Mouse (Mus musculus) midbrain, embryonic 15.5 days (tissue): Measurements from ENCODE around the gene Gm37240. TPM values are rescaled to one million over a fixed set of nuclear protein-coding genes. Genes with fewer than 3 reads are reported as not detected.

ENCODE experiments used
- ATAC-seq: fragments of 200-750 bp; cut with Nextera tagmentation; replicated peaks from 2 replicates; pipeline ENCODE4 v1.8.0; 2017; ENCODE audit warnings: moderate TSS enrichment
- H3K27ac ChIP-seq: fragments of 300-500 bp; sonication (generic); 2 replicates; pipeline ENCODE4 v1.5.1; 2015; ENCODE audit warnings: mild to moderate bottlenecking, inconsistent platforms
- H3K27me3 ChIP-seq: fragments of 300-500 bp; sonication (generic); replicated peaks from 2 replicates; pipeline ENCODE4 v1.6.1; 2015; ENCODE audit warnings: inconsistent platforms
- H3K36me3 ChIP-seq: fragments of 300-500 bp; sonication (generic); replicated peaks from 2 replicates; pipeline ENCODE4 v1.6.1; 2015; ENCODE audit warnings: inconsistent platforms
- H3K4me1 ChIP-seq: fragments of 300-500 bp; sonication (generic); 2 replicates; pipeline ENCODE4 v1.6.1; 2015; ENCODE audit warnings: inconsistent platforms
- H3K4me2 ChIP-seq: fragments of 300-500 bp; sonication (generic); 2 replicates; pipeline ENCODE4 v1.6.1; 2015; ENCODE audit warnings: inconsistent platforms, mild to moderate bottlenecking, moderate library complexity
- H3K4me3 ChIP-seq: fragments of 300-500 bp; sonication (generic); 2 replicates; pipeline ENCODE4 v1.5.1; 2015; ENCODE audit warnings: mild to moderate bottlenecking, inconsistent platforms
- H3K9ac ChIP-seq: fragments of 300-500 bp; sonication (generic); 2 replicates; pipeline ENCODE4 v1.6.1; 2015; ENCODE audit warnings: mild to moderate bottlenecking, inconsistent platforms
- H3K9me3 ChIP-seq: fragments of 300-500 bp; sonication (generic); 2 replicates; pipeline ENCODE4 v1.6.1; 2016; ENCODE audit warnings: inconsistent platforms
- WGBS: fragments of 180-500 bp; shearing (Covaris S2); methylation state at CpG from one replicate; pipeline ENCODE4 v1.1.7; 2015; ENCODE audit warnings: mixed read lengths; 5-methylcytosine and 5-hydroxymethylcytosine counted together
- polyA plus RNA-seq: library from polyadenylated mRNA; unstranded; fragments of >200 nt; fragmentation: Nextera tagmentation; extraction: Ambion mirVana; gene quantifications from 2 replicates; pipeline ENCODE4 v1.2.1, GENCODE M21; 2015

Gm37240 gene
- polyA plus RNA-seq, 1 experiment from 2014 or later, result 0.40 TPM

DNA sequence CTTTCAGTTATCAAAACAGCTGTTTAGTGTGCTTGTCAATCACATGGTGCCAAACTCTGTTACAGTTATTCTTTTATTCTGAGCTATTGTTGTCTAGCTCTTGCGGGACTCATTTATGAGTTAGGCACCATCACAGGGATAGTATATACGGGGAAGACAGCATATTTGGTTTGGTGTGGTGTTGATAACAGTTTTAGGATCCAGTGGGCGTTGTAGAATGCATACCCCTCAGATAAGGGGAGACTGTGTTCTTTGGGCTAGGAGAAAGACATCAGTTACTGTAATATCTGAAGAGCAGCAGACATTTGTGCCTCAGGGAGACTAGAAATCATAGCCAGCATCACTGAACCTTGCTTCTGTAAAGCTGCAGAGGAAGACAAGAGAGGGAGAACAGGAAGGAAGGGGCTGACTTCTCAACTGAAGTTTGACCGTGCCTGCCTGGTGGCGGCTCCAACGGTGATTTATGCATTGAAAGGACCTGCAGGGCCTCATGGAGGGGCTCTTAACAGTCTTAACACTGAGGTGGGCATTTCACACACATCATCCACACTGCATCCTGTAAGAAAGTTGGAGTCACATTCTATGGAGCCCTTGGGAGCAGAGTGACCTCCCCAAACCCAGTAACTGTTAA, 713.8 kb downstream of the Gm37240 start:
- Histone ChIP-seq H3K4me3 (no peak overlapping the region), H3K36me3 (no peaks in the 10 kb centered on the region), H3K27ac (no peak overlapping the region), H3K9me3 (no peaks in the 10 kb centered on the region), H3K9ac (no peak overlapping the region), H3K27me3 (no peaks in the 10 kb centered on the region), H3K4me2 (no peak overlapping the region), H3K4me1 (peaks cover 5% of the 10 kb centered on the region; the same call in 1 of the 2 replicates)
- ATAC-seq, result no peak
- WGBS, result 80% methylated on average over 6 of the region's 6 CpGs

DNA sequence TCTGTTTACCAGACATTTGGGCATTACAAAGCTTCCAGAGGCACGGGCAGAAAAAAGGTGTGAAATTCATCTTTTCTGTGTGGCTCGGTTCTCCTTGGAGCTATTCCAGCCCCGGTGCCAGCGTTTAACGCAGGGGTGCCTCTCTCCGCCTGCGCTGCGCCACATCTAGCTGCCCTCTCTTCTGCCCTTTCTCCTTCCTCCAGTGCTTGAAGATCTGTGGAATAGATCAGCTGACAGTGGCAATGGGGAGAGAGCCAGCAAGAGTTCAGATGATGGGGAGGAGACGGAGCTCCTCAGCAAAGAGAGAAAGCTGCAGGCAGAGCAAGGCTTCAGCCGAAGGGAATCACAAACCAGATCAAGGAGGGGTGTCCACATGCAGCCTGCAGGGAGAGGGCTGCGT, 714.8 kb downstream of the Gm37240 start:
- Histone ChIP-seq H3K36me3 (no peaks in the 10 kb centered on the region), H3K9ac (no peak overlapping the region), H3K27me3 (no peaks in the 10 kb centered on the region), H3K4me3 (no peak overlapping the region), H3K27ac (no peak overlapping the region), H3K4me2 (no peak overlapping the region), H3K9me3 (no peaks in the 10 kb centered on the region), H3K4me1 (peaks cover 5% of the 10 kb centered on the region; the same call in 1 of the 2 replicates)
- 70% methylated on average over 11 of the region's 11 CpGs for WGBS
- ATAC-seq, result 0 out of 2 replicates have a peak, but pooled peaks have one; percentile 20

DNA sequence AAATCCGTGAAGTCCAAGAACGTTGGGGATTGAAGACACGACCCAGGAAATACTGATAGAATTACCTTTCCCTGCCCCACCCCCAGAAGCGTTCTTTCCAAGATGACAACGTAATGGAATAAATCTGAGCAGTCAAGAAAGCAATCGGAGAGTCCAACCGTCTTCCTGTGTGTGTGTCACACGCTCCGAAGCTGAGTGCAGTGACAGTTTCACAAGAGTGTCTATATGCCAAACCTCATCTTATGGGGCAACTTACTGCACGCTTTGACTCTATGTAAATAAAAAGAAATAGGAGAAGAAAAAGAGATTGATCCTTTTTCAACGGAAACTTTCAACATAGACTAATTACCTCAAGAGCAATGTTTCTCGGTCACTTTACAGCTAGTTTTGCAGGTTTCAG, 715.2 kb downstream of the Gm37240 start:
- Histone ChIP-seq H3K36me3 (no peaks in the 10 kb centered on the region), H3K4me1 (peaks cover 5% of the 10 kb centered on the region; the same call in 1 of the 2 replicates), H3K4me3 (no peak overlapping the region), H3K27me3 (no peaks in the 10 kb centered on the region), H3K9ac (no peak overlapping the region), H3K27ac (no peak overlapping the region), H3K9me3 (no peaks in the 10 kb centered on the region), H3K4me2 (no peak overlapping the region)
- 91% methylated on average over 12 of the region's 12 CpGs for WGBS
- no peak for ATAC-seq

DNA sequence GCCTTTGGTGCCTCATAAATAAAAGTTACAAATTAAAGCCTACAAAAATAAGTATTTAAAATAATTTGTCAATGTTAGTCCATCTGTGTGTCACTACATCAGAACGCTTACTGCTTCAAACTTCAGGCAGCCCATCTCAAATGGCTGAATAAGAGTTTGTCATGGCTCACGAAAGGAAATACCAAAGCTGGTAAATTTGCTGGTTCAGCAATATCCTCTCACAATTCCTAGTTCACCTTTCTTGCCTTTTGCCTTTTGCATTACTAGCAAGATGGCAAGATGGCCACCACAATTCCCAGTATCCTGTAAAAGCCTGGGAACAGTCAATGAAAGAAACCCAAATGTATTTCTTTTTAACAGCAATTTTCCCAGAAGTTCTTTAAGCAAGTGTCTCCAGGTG, 718.5 kb downstream of the Gm37240 start:
- ATAC-seq, result no peak
- Histone ChIP-seq H3K4me3 (no peak overlapping the region), H3K4me2 (no peak overlapping the region), H3K9ac (no peak overlapping the region), H3K9me3 (no peaks in the 10 kb centered on the region), H3K27ac (no peak overlapping the region), H3K36me3 (no peaks in the 10 kb centered on the region), H3K4me1 (peaks cover 5% of the 10 kb centered on the region; the same call in 1 of the 2 replicates), H3K27me3 (no peaks in the 10 kb centered on the region)
- 89% methylated on average over 2 of the region's 2 CpGs for WGBS

DNA sequence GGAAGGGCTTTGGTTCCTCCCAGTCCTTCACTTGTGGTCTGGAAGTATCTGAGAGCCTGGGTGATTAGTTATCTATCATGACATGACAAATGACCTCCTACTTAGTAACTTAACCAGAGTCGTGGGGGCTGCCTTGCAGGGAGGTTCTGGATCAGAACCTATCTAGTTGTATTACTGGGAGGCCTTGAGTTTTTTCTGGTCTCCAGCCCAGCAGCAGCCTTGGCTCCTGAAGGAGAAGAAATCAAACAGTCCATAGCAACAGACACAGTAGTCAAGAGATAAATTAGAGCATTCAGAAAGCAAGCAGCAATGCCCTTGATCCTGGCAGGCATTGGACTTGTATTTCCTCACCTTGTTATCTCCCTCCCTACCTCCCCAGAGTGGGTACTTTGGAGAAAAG, 722.4 kb downstream of the Gm37240 start:
- ATAC-seq, result no peak
- WGBS, result 79% methylated on average over 1 of the region's 1 CpGs
- no peaks in the 10 kb centered on the region for H3K36me3 ChIP-seq

DNA sequence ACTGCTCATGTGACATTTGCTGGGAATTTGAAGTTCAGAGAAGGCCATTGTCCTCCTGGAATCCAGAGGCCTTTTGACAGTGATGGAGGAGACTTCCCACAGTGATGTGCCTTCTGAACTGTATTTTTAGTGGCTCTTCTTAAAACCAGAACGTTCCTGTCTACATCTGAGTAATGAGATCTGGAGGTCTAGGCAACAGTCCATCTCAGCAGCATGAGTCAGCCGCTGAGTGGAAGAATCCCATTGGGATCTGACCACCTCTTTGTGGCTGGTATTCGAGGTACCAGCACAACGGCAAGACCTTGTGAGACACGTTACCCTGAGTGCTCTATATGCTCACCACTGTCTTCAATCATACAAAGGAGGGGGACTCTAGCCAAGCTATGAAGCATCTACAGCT, 723.9 kb downstream of the Gm37240 start:
- Histone ChIP-seq H3K27me3 (no peaks in the 10 kb centered on the region), H3K27ac (no peak overlapping the region), H3K4me3 (no peak overlapping the region), H3K36me3 (no peaks in the 10 kb centered on the region), H3K4me1 (peaks cover 5% of the 10 kb centered on the region; the same call in 1 of the 2 replicates), H3K9me3 (no peaks in the 10 kb centered on the region), H3K4me2 (no peak overlapping the region), H3K9ac (no peak overlapping the region)
- no peak for ATAC-seq
- WGBS, result 93% methylated on average over 5 of the region's 5 CpGs

More for the DNA sequence above, 722.4 kb downstream of the Gm37240 start:
- H3K27me3 ChIP-seq, result no peaks in the 10 kb centered on the region
- no peaks in the 10 kb centered on the region for H3K9me3 ChIP-seq
- H3K27ac ChIP-seq, result no peak overlapping the region
- H3K4me3 ChIP-seq, result no peak overlapping the region
- H3K4me2 ChIP-seq, result no peak overlapping the region
- H3K4me1 ChIP-seq, result peaks cover 5% of the 10 kb centered on the region; the same call in 1 of the 2 replicates
- H3K9ac ChIP-seq, result no peak overlapping the region

DNA sequence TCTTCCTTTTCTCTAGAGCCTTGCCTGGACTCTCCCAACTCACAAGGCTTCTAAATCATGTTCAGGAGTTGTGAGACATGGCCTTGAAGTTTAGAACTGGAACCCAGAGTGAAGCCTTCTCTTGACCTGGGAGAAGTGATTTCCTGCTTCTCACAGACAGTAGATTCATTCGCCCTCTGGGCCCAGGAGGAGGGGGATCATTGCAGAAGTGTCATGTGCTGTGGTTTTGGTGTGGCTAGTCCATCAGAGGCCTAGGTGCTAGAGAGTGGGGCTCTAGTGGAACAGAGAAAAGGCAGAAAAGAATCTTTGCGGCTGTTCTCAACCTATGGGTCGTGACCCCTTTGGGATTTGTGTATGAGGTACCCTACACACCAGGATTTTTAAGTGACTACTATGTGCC, 724.9 kb downstream of the Gm37240 start:
- Histone ChIP-seq H3K27me3 (no peaks in the 10 kb centered on the region), H3K4me1 (peaks cover 5% of the 10 kb centered on the region; the same call in 1 of the 2 replicates), H3K9me3 (no peaks in the 10 kb centered on the region), H3K9ac (no peak overlapping the region), H3K27ac (no peak overlapping the region), H3K4me3 (no peak overlapping the region), H3K4me2 (no peak overlapping the region), H3K36me3 (no peaks in the 10 kb centered on the region)
- no peak for ATAC-seq
- 93% methylated on average over 3 of the region's 3 CpGs for WGBS

DNA sequence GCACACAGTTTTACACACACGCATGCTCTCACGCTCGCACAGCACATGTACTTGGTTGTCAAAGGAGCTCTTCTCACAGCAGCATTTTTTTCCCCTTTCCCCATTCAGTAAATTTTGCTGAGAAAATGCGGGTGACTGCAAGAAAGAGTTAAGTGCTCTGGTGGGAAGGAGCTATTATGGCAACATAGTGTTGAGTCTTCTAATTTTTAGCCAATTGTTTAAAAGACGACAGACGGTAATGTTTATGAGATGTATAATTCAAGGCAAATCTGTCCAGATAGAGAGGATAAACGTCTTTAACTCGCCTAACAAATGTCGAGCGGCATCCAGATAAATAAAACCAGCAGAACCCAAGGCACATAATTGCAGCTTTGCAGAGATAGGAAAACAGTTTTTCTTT, 726.5 kb downstream of the Gm37240 start:
- ATAC-seq, result no peak
- Histone ChIP-seq H3K4me3 (no peak overlapping the region), H3K9ac (no peak overlapping the region), H3K9me3 (no peaks in the 10 kb centered on the region), H3K4me2 (no peak overlapping the region), H3K27ac (no peak overlapping the region), H3K4me1 (peaks cover 5% of the 10 kb centered on the region; the same call in 1 of the 2 replicates), H3K36me3 (no peaks in the 10 kb centered on the region), H3K27me3 (no peaks in the 10 kb centered on the region)
- WGBS, result 73% methylated on average over 10 of the region's 10 CpGs

DNA sequence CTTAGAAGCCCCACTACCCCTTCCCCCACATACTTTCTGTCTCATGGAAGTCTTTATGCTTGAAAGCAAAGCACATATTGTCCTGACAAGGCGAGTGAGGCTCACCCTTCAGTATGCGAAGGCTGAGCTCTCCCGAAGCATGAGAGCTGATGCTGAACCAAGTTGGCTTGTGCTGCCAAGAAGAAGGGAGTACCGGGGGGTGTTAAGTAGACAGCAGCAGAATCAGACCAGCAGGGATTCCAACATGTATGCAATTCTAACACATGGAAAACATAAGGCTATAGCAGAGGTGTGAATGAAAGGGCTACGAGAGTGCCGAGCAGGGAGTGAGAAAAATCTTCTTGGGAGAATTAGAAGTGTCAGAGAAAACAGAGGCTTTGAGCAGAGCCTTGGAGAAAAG, 727.7 kb downstream of the Gm37240 start:
- H3K27ac ChIP-seq, result no peak overlapping the region
- no peak for ATAC-seq
- H3K36me3 ChIP-seq, result no peaks in the 10 kb centered on the region
- no peaks in the 10 kb centered on the region for H3K27me3 ChIP-seq
- no peak overlapping the region for H3K4me3 ChIP-seq
- H3K9ac ChIP-seq, result no peak overlapping the region
- WGBS, result 58% methylated on average over 6 of the region's 6 CpGs
- H3K9me3 ChIP-seq, result no peaks in the 10 kb centered on the region
- peaks cover 5% of the 10 kb centered on the region; the same call in 1 of the 2 replicates for H3K4me1 ChIP-seq
- no peak overlapping the region for H3K4me2 ChIP-seq

DNA sequence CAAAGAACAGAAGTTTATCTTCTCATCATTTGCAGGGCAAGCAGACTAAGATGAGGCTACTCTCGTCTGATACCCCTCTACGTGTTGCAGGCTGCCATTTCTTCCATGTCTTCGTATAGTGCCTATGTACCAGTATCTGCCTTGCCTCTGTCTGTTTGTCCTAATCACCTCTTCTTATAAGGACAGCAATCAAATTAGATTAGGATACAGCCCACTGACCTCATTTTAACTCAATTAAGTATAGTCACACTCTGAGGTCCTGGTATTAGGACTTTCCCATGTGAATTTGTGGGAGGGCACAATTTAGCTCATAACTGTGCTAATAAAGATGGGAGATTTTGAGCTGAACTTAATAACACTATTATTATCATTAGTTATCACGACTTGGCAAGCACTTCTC, 738.5 kb downstream of the Gm37240 start:
- no peaks in the 10 kb centered on the region for H3K36me3 ChIP-seq
- no peak overlapping the region for H3K4me3 ChIP-seq
- H3K4me1 ChIP-seq, result no peaks in the 10 kb centered on the region
- no peak overlapping the region for H3K4me2 ChIP-seq
- no peaks in the 10 kb centered on the region for H3K27me3 ChIP-seq
- WGBS, result 75% methylated on average over 4 of the region's 4 CpGs
- no peak for ATAC-seq
- no peaks in the 10 kb centered on the region for H3K9me3 ChIP-seq
- no peak overlapping the region for H3K27ac ChIP-seq
- no peak overlapping the region for H3K9ac ChIP-seq

DNA sequence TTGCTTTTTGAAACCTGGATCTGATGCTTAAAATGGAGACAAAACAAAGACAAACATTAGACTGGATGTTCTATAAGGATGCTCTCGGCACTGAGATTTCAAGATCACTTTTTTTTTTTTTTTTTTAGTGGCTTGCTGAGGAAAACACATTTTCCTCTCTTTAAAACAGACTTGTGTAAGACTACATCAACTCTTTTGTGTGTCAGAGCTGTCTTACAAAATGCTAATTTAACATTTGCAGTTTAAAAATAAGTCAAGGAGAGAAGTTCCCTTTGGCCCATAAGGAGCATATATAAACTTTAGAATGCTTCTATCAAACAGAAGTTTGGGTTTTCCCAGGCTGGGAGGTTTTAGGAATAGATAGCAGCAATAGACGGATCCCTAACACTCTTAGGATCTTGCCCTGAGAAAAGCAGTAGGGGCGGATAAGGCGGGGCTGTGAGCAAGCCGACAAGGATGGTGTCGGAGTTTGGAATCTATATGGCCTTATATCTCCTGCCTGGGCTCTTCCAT, 739.2 kb downstream of the Gm37240 start:
- H3K4me2 ChIP-seq, result no peak overlapping the region
- H3K27me3 ChIP-seq, result no peaks in the 10 kb centered on the region
- 86% methylated on average over 6 of the region's 6 CpGs for WGBS
- no peaks in the 10 kb centered on the region for H3K9me3 ChIP-seq
- no peak overlapping the region for H3K4me3 ChIP-seq
- H3K9ac ChIP-seq, result no peak overlapping the region
- H3K27ac ChIP-seq, result no peak overlapping the region
- ATAC-seq, result no peak
- H3K36me3 ChIP-seq, result no peaks in the 10 kb centered on the region
- no peaks in the 10 kb centered on the region for H3K4me1 ChIP-seq

DNA sequence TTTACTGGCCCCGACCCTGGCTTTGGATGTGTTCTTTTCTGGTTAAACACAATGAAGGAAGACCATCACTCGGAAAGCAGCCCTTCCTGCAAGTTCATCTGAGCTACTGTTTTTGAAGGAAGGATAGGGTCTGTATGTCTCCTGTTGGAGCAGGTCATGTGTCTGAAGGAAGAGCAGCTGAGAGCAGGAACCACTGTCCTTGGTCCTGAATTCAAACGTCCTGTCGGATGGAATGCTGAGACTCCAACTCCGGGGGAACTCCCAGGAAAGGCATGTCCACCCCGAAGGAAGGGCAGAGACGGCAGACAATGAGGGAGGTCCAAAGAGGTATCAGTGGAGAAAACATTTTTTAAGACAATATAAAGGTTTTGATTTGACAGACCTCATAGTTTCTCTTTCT, 741.8 kb downstream of the Gm37240 start:
- Histone ChIP-seq H3K9ac (no peak overlapping the region), H3K9me3 (no peaks in the 10 kb centered on the region), H3K4me2 (no peak overlapping the region), H3K27me3 (no peaks in the 10 kb centered on the region), H3K36me3 (no peaks in the 10 kb centered on the region), H3K4me3 (no peak overlapping the region), H3K4me1 (no peaks in the 10 kb centered on the region), H3K27ac (no peak overlapping the region)
- ATAC-seq, result no peak
- 44% methylated on average over 7 of the region's 7 CpGs for WGBS

DNA sequence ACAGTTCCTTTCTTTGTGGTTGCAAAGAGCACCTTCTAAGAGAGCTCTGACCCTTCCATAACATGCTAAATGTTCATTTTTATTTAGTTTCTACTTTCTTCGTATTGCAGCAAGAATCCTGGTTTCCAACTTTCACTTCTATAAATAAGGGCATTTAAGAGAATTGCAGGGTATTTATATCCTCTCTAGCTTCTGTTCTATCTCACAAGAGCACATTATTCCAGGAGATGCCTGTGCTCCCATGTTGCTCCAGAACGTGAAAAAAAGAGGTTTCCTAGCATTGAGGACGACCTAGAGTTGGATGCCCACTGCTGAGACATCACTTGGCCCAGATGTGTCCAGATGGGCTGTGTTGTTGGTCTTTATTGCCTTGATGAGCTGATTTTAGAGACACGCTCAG, 742.2 kb downstream of the Gm37240 start:
- Histone ChIP-seq H3K4me1 (no peaks in the 10 kb centered on the region), H3K4me3 (no peak overlapping the region), H3K36me3 (no peaks in the 10 kb centered on the region), H3K9me3 (no peaks in the 10 kb centered on the region), H3K27ac (no peak overlapping the region), H3K9ac (no peak overlapping the region), H3K27me3 (no peaks in the 10 kb centered on the region), H3K4me2 (no peak overlapping the region)
- WGBS, result 93% methylated on average over 4 of the region's 4 CpGs
- no peak for ATAC-seq
